Mouse (Mus musculus) MEL (cell line): ENCODE measurements around the gene Fbl. TPM values are rescaled to one million over a fixed set of nuclear protein-coding genes. Genes with fewer than 3 reads are reported as not detected.

ENCODE experiments used
- DNase-seq: peaks from one replicate; pipeline ENCODE4 v3.0.0; 2011; ENCODE audit warnings: low read depth, low spot score
- H3K27ac ChIP-seq: 2 replicates; pipeline ENCODE4 v1.5.1; 2012; ENCODE audit warnings: low read depth, mild to moderate bottlenecking, control low read depth, low read length, moderate library complexity; ENCODE audit not compliant: control insufficient read depth
- H3K27me3 ChIP-seq, 2 experiments: fragments of 150-350 bp in 1 of 2; sonication (generic) in 1 of 2; 2 replicates each; pipeline ENCODE4 v1.6.1; 2012; ENCODE audit warnings: low read length in 2 of 2, mild to moderate bottlenecking in 2 of 2, improper control_type of control experiment in 1 of 2, moderate library complexity in 1 of 2; ENCODE audit not compliant: insufficient read depth in 2 of 2, control insufficient read depth in 1 of 2
- H3K36me3 ChIP-seq, 2 experiments: 2 replicates each; pipeline ENCODE4 v1.6.1; 2012 to 2014; ENCODE audit warnings: low read length in 2 of 2, improper control_type of control experiment in 1 of 2, inconsistent platforms in 1 of 2, mild to moderate bottlenecking in 1 of 2; ENCODE audit not compliant: insufficient read depth in 2 of 2, control insufficient read depth in 1 of 2
- H3K4me1 ChIP-seq, 2 experiments: fragments of 150-350 bp in 1 of 2; sonication (generic) in 1 of 2; 2 replicates each; pipeline ENCODE4 v1.6.1; 2012; ENCODE audit warnings: low read length in 2 of 2, improper control_type of control experiment in 1 of 2, mild to moderate bottlenecking in 1 of 2; ENCODE audit not compliant: insufficient read depth in 2 of 2, control insufficient read depth in 1 of 2
- H3K4me3 ChIP-seq, 2 experiments: fragments of 150-350 bp in 1 of 2; sonication (generic) in 1 of 2; 2 replicates each; pipeline ENCODE4 v1.5.1; 2012; ENCODE audit warnings: low read depth in 2 of 2, low read length in 2 of 2, mild to moderate bottlenecking in 2 of 2, moderate library complexity in 2 of 2, control low read depth in 1 of 2, improper control_type of control experiment in 1 of 2; ENCODE audit not compliant: control insufficient read depth in 1 of 2, insufficient read depth in 1 of 2
- H3K79me2 ChIP-seq: 2 replicates; pipeline ENCODE4 v1.6.1; 2012; ENCODE audit warnings: mild to moderate bottlenecking, low read length, moderate library complexity; ENCODE audit not compliant: control insufficient read depth, poor library complexity, insufficient read depth
- H3K9ac ChIP-seq: 2 replicates; pipeline ENCODE4 v1.6.1; 2012; ENCODE audit warnings: low read depth, mild to moderate bottlenecking, control low read depth, low read length, moderate library complexity; ENCODE audit not compliant: control insufficient read depth, poor library complexity, severe bottlenecking
- H3K9me3 ChIP-seq: fragments of 150-350 bp; sonication (generic); replicated peaks from 2 replicates; pipeline ENCODE4 v1.6.1; 2012; ENCODE audit warnings: mild to moderate bottlenecking, low read length, improper control_type of control experiment, moderate library complexity; ENCODE audit not compliant: insufficient read depth
- BHLHE40 ChIP-seq: IDR thresholded peaks from 2 replicates; pipeline ENCODE4 v1.6.1; 2012; ENCODE audit warnings: low read depth, mild to moderate bottlenecking, inconsistent platforms, low read length, improper control_type of control experiment, borderline replicate concordance
- CHD1 ChIP-seq: IDR thresholded peaks from 2 replicates; pipeline ENCODE4 v1.6.1; 2012; ENCODE audit warnings: low read depth, mild to moderate bottlenecking, inconsistent platforms, low read length, improper control_type of control experiment
- CHD2 ChIP-seq: IDR thresholded peaks from 2 replicates; pipeline ENCODE4 v1.6.1; 2011; ENCODE audit warnings: low read length, improper control_type of control experiment
- CTCF ChIP-seq, 3 experiments: IDR thresholded peaks in 2 of 3; conservative IDR thresholded peaks in 1 of 3; 2 replicates each; pipeline ENCODE4 v1.5.1; 2011 to 2012; ENCODE audit warnings: low read length in 3 of 3, low read depth in 2 of 3, mild to moderate bottlenecking in 2 of 3, improper control_type of control experiment in 1 of 3, inconsistent platforms in 1 of 3, mixed read lengths in 1 of 3, moderate library complexity in 1 of 3; ENCODE audit not compliant: control insufficient read depth in 1 of 3, insufficient read depth in 1 of 3, poor library complexity in 1 of 3, severe bottlenecking in 1 of 3
- E2F4 ChIP-seq: IDR thresholded peaks from 2 replicates; pipeline ENCODE4 v1.6.1; 2011; ENCODE audit warnings: low read depth, low read length, improper control_type of control experiment, borderline replicate concordance
- ETS1 ChIP-seq: IDR thresholded peaks from 2 replicates; pipeline ENCODE4 v1.6.1; 2012; ENCODE audit warnings: low read depth, mild to moderate bottlenecking, inconsistent platforms, low read length, improper control_type of control experiment, moderate library complexity
- GATA1 ChIP-seq: IDR thresholded peaks from 2 replicates; pipeline ENCODE4 v1.6.1; 2011; ENCODE audit warnings: low read depth, low read length, improper control_type of control experiment
- JUND ChIP-seq: IDR thresholded peaks from 2 replicates; pipeline ENCODE4 v1.6.1; 2011; ENCODE audit warnings: low read depth, mild to moderate bottlenecking, improper control_type of control experiment, low read length
- KAT2A ChIP-seq: conservative IDR thresholded peaks from 2 replicates; pipeline ENCODE4 v1.6.1; 2012; ENCODE audit warnings: low read depth, low read length, improper control_type of control experiment, inconsistent platforms
- MAFK ChIP-seq: IDR thresholded peaks from 2 replicates; pipeline ENCODE4 v1.6.1; 2011; ENCODE audit warnings: low read depth, mild to moderate bottlenecking, low read length, improper control_type of control experiment, borderline replicate concordance
- MAZ ChIP-seq: IDR thresholded peaks from 2 replicates; pipeline ENCODE4 v1.6.1; 2012; ENCODE audit warnings: low read depth, mild to moderate bottlenecking, inconsistent platforms, low read length, improper control_type of control experiment
- MEF2A ChIP-seq: IDR thresholded peaks from 2 replicates; pipeline ENCODE4 v1.6.1; 2014; ENCODE audit warnings: low read depth, mild to moderate bottlenecking, inconsistent platforms, low read length, improper control_type of control experiment; ENCODE audit not compliant: poor library complexity, insufficient replicate concordance, severe bottlenecking; ENCODE audit errors: extremely low read depth
- MXI1 ChIP-seq: IDR thresholded peaks from 2 replicates; pipeline ENCODE4 v1.6.1; 2011; ENCODE audit warnings: mild to moderate bottlenecking, low read depth, low read length, improper control_type of control experiment
- MYC ChIP-seq: IDR thresholded peaks from 2 replicates; pipeline ENCODE4 v1.6.1; 2011; ENCODE audit warnings: low read depth, mild to moderate bottlenecking, low read length, improper control_type of control experiment, moderate library complexity
- NELFE ChIP-seq: IDR thresholded peaks from 2 replicates; pipeline ENCODE4 v1.6.1; 2011; ENCODE audit warnings: low read depth, low read length, improper control_type of control experiment
- NRF1 ChIP-seq: IDR thresholded peaks from 2 replicates; pipeline ENCODE4 v1.6.1; 2014; ENCODE audit warnings: low read depth, mild to moderate bottlenecking, inconsistent platforms, low read length, improper control_type of control experiment, moderate library complexity; ENCODE audit not compliant: poor library complexity, insufficient read depth, severe bottlenecking
- POLR2AphosphoS2 ChIP-seq: IDR thresholded peaks from 2 replicates; pipeline ENCODE4 v1.6.1; 2011; ENCODE audit warnings: low read length, improper control_type of control experiment
- POLR2AphosphoS5 ChIP-seq: IDR thresholded peaks from 2 replicates; pipeline ENCODE4 v1.6.1; 2012; ENCODE audit warnings: low read depth, borderline replicate concordance, mild to moderate bottlenecking, inconsistent platforms, low read length, moderate library complexity, mixed read lengths
- RAD21 ChIP-seq: IDR thresholded peaks from 2 replicates; pipeline ENCODE4 v1.6.1; 2011; ENCODE audit warnings: mild to moderate bottlenecking, low read depth, low read length, improper control_type of control experiment
- RCOR1 ChIP-seq: IDR thresholded peaks from 2 replicates; pipeline ENCODE4 v1.6.1; 2012; ENCODE audit warnings: low read depth, mild to moderate bottlenecking, inconsistent platforms, low read length, improper control_type of control experiment
- SIN3A ChIP-seq: IDR thresholded peaks from 2 replicates; pipeline ENCODE4 v1.6.1; 2012; ENCODE audit warnings: low read length, improper control_type of control experiment, inconsistent platforms
- SMC3 ChIP-seq: IDR thresholded peaks from 2 replicates; pipeline ENCODE4 v1.6.1; 2011; ENCODE audit warnings: low read depth, low read length, improper control_type of control experiment
- TAL1 ChIP-seq: IDR thresholded peaks from 2 replicates; pipeline ENCODE4 v1.6.1; 2012; ENCODE audit warnings: mild to moderate bottlenecking, inconsistent platforms, low read length, moderate library complexity, mixed read lengths
- TBP ChIP-seq: IDR thresholded peaks from 2 replicates; pipeline ENCODE4 v1.8.0; 2011; ENCODE audit warnings: low read depth, low read length, improper control_type of control experiment
- TCF12 ChIP-seq: IDR thresholded peaks from 2 replicates; pipeline ENCODE4 v1.6.1; 2014; ENCODE audit warnings: low read depth, mild to moderate bottlenecking, inconsistent platforms, low read length, improper control_type of control experiment, moderate library complexity
- UBTF ChIP-seq: IDR thresholded peaks from 2 replicates; pipeline ENCODE4 v1.6.1; 2012; ENCODE audit warnings: low read depth, mild to moderate bottlenecking, inconsistent platforms, low read length, improper control_type of control experiment, moderate library complexity, borderline replicate concordance; ENCODE audit not compliant: insufficient read depth
- USF1 ChIP-seq: IDR thresholded peaks from 2 replicates; pipeline ENCODE4 v1.6.1; 2014; ENCODE audit warnings: low read depth, mild to moderate bottlenecking, inconsistent platforms, low read length, improper control_type of control experiment, moderate library complexity
- USF2 ChIP-seq, 2 experiments: IDR thresholded peaks; 2 replicates each; pipeline ENCODE4 v1.6.1; 2011 to 2012; ENCODE audit warnings: improper control_type of control experiment in 2 of 2, low read length in 2 of 2, borderline replicate concordance in 1 of 2, inconsistent platforms in 1 of 2, low read depth in 1 of 2, mild to moderate bottlenecking in 1 of 2; ENCODE audit not compliant: insufficient read depth in 1 of 2
- ZC3H11A ChIP-seq: IDR thresholded peaks from 2 replicates; pipeline ENCODE4 v1.6.1; 2012; ENCODE audit warnings: low read depth, mild to moderate bottlenecking, inconsistent platforms, low read length, improper control_type of control experiment
- ZMIZ1 ChIP-seq: IDR thresholded peaks from 2 replicates; pipeline ENCODE4 v1.6.1; 2012; ENCODE audit warnings: low read depth, mild to moderate bottlenecking, inconsistent platforms, low read length, improper control_type of control experiment, moderate library complexity
- ZNF384 ChIP-seq: IDR thresholded peaks from 2 replicates; pipeline ENCODE4 v1.6.1; 2012; ENCODE audit warnings: low read depth, mild to moderate bottlenecking, inconsistent platforms, low read length, improper control_type of control experiment
- polyA plus RNA-seq, 2 experiments: library from polyadenylated mRNA; stranded (reverse) in 1 of 2; unstranded in 1 of 2; fragments of >175 nt in 1 of 2; fragments of >200 nt in 1 of 2; gene quantifications; 2 replicates each; pipeline versions ENCODE4 v1.2.1 to v1.2.4; 2012; ENCODE audit warnings: low replicate concordance in 2 of 2, low read depth in 1 of 2; ENCODE audit not compliant: insufficient read length in 2 of 2, insufficient read depth in 1 of 2, missing spikeins in 1 of 2
- total RNA-seq: library from RNA; depleted of rRNA; stranded (reverse); fragments of 300-350 nt; gene quantifications from 2 replicates; pipeline ENCODE4 v1.2.3, GENCODE M21; 2012

Gene Fbl
- total and polyA plus RNA-seq, 3 experiments: 262 to 819 TPM; not detected in 1

- peaks cover 2 to 13% of the 10 kb centered on the region in 2 experiments for H3K4me1 ChIP-seq
- peak; percentile 6; the same call in 1 of the 2 replicates for TF ChIP-seq SMC3
- TF ChIP-seq NELFE: no peak
- no peak overlapping the region for H3K4me3 ChIP-seq
- DNase-seq: peak; percentile 1
- no peak overlapping the region for H3K27ac ChIP-seq
- H3K79me2 ChIP-seq: no peaks in the 10 kb centered on the region
- peaks cover 0 to 11% of the 10 kb centered on the region in 2 experiments; a peak in 2 of 4 replicates for H3K36me3 ChIP-seq
- H3K9me3 ChIP-seq: no peaks in the 10 kb centered on the region
- H3K9ac ChIP-seq: no peak overlapping the region
- H3K27me3 ChIP-seq: no peaks in the 10 kb centered on the region
These were observed 41.2 kb downstream of the Fbl start for GRCm38 (mm10) chr7:28210731-28211130.

- no peak overlapping the region for H3K4me3 ChIP-seq
- H3K27me3 ChIP-seq: no peaks in the 10 kb centered on the region
- H3K9ac ChIP-seq: no peak overlapping the region
- H3K36me3 ChIP-seq: peaks cover 0 to 18% of the 10 kb centered on the region in 2 experiments; a peak in 2 of 4 replicates
- H3K9me3 ChIP-seq: no peaks in the 10 kb centered on the region
- H3K79me2 ChIP-seq: no peaks in the 10 kb centered on the region; the same call in 1 of the 2 replicates
- peaks cover 2 to 17% of the 10 kb centered on the region in 2 experiments for H3K4me1 ChIP-seq
- no peak overlapping the region for H3K27ac ChIP-seq
- DNase-seq: peak; percentile 72
- TF ChIP-seq TCF12: no peak
- no peak for TF ChIP-seq POLR2AphosphoS5
- no peak for TF ChIP-seq MXI1
- no peak for TF ChIP-seq ZMIZ1
- no peak for TF ChIP-seq GATA1
- TF ChIP-seq SMC3: peak; percentile 74
- TF ChIP-seq MAFK: no peak
- no peak for TF ChIP-seq TAL1
- no peak for TF ChIP-seq RCOR1
- TF ChIP-seq BHLHE40: no peak
- TF ChIP-seq NELFE: no peak
- TF ChIP-seq UBTF: no peak
- TF ChIP-seq MYC: 0 out of 2 replicates have a peak, but pooled peaks have one; percentile 20
- TF ChIP-seq USF1: no peak
- TF ChIP-seq JUND: no peak
- no peak for TF ChIP-seq CHD2
- no peak for TF ChIP-seq MEF2A
- TF ChIP-seq ZC3H11A: peak; percentile 46
- TF ChIP-seq KAT2A: no peak
- no peak for TF ChIP-seq USF2 (IDR thresholded peaks at IDR 0.05; ENCODE audit: borderline replicate concordance in 1 of 2, insufficient read depth in 1 of 2, low read depth in 1 of 2, low read length in 2 of 2)
- no peak for TF ChIP-seq MAZ
- peak; percentile 70 for TF ChIP-seq RAD21
- no peak for TF ChIP-seq ZNF384
- TF ChIP-seq ETS1: no peak
- no peak for TF ChIP-seq SIN3A
- no peak for TF ChIP-seq CHD1
- no peak for TF ChIP-seq NRF1
- peak; percentile 80 to 87 (median 84) for TF ChIP-seq CTCF (IDR thresholded peaks at IDR 0.05 in 2 of 3, conservative IDR thresholded peaks at IDR 0.05 in 1 of 3; ENCODE audit: control insufficient read depth in 1 of 3, insufficient read depth in 1 of 3, low read depth in 2 of 3, low read length in 3 of 3, poor library complexity in 1 of 3, severe bottlenecking in 1 of 3)
- TF ChIP-seq E2F4: no peak
- no peak for TF ChIP-seq POLR2AphosphoS2
- no peak for TF ChIP-seq TBP
These were observed 44.6 kb downstream of the Fbl start for GRCm38 (mm10) chr7:28214142-28214541.
